ENCODE assay signal across 8 mouse cellular contexts in genomic region chr1:59574262-59575187, GRCm38 (mm10). TPM values are rescaled to one million over a fixed set of nuclear protein-coding genes. Genes with fewer than 3 reads are reported as not detected.
DNase-seq lines count a peak whose midpoint lies in the region; ATAC-seq and TF ChIP-seq lines count a peak whose summit lies in the region.
"Had no signal": no experiment of that assay in that cellular context is flagged by ENCODE, and none has a peak within 500 bp of the region (broad histone marks: within the 10 kb centered on the region; RNA-seq: fewer than 3 reads in every experiment).

No protein-coding gene starts in this region.

- H3K4me2 ChIP-seq in forebrain, embryonic 14.5 days (ENCODE audit: low read length): peak overlapping the region; percentile 47

- intact Hi-C loops in left cerebral cortex, adult 2 months (cut with DNase I): no loop called here

- H3K4me1 ChIP-seq in forebrain, embryonic 14.5 days (ENCODE audit: control insufficient read depth, insufficient read depth, low read length): peaks cover 6% of the 10 kb centered on the region

- peak; percentile 9 for DNase-seq in left cerebral cortex, adult 11 months (ENCODE audit: low spot score)
- DNase-seq in left cerebral cortex, adult 8-10 months (ENCODE audit: low spot score in 2 of 2): no peak
- DNase-seq in forebrain, embryonic 14.5 days (ENCODE audit: low spot score): peak; percentile 90
- peak; percentile 32 to 39 for DNase-seq in left cerebral cortex, adult 2 months (ENCODE audit: extremely low spot score in 1 of 2, low spot score in 2 of 2)
- DNase-seq in right cerebral cortex, adult 2 months (ENCODE audit: low spot score in 2 of 2): peak; percentile 56 to 57
- no peak for DNase-seq in ovary, postnatal 36 days (ENCODE audit: low spot score)
- no peak for DNase-seq in heart, postnatal 4 days

- no peak for TF ChIP-seq CTCF in left cerebral cortex, adult 2 months (IDR thresholded peaks at IDR 0.05)

- peak overlapping the region; percentile 78 for H3K27ac ChIP-seq in forebrain, embryonic 14.5 days (ENCODE audit: low read depth, low read length)
- no peak overlapping the region for H3K27ac ChIP-seq in left cerebral cortex, adult 2 months
- H3K27ac ChIP-seq: liver, embryonic 14.5 days had no signal

- ATAC-seq in forebrain, embryonic 14.5 days: peak; percentile 94

- no peaks in the 10 kb centered on the region for H3K9me3 ChIP-seq in forebrain, embryonic 14.5 days (replicated peaks; ENCODE audit: control insufficient read depth, low read length)

- H3K9ac ChIP-seq in forebrain, embryonic 14.5 days (ENCODE audit: low read length): peak overlapping the region; percentile 52; the same call in 1 of the 2 replicates
- H3K9ac ChIP-seq: liver, embryonic 14.5 days had no signal

- WGBS in forebrain, embryonic 14.5 days: 6% methylated on average over 21 of the region's 21 CpGs

- H3K36me3 ChIP-seq in forebrain, embryonic 14.5 days (ENCODE audit: control insufficient read depth, insufficient read depth, low read length): no peaks in the 10 kb centered on the region

- H3K27me3 ChIP-seq in forebrain, embryonic 14.5 days (replicated peaks; ENCODE audit: control insufficient read depth, insufficient read depth, low read length): no peaks in the 10 kb centered on the region

- peak overlapping the region; percentile 9 for H3K4me3 ChIP-seq in forebrain, embryonic 14.5 days (ENCODE audit: low read depth, low read length)
- H3K4me3 ChIP-seq in left cerebral cortex, adult 2 months: peak overlapping the region; percentile 38

RNA-seq across cellular contexts. Expression of gene Gm973, which starts 58.5 kb away (rescaled TPM):
- total RNA-seq in left cerebral cortex, adult 8-10 months (2022): 10 to 100 TPM; 12.9 to 22.4 (median 17.3) TPM
- 5.5 and 6.2 TPM in 2 replicates for polyA plus RNA-seq in forebrain, embryonic 14.5 days (2014; fragmentation: Nextera tagmentation; extraction: Ambion mirVana)
- 10 to 100 TPM in 1 of 2 experiments, 1 to 10 TPM in 1; 9.1 to 14.9 TPM for total RNA-seq in left cerebral cortex, adult 2 months (2021)
- total RNA-seq in heart, postnatal 4 days (2021): not detected

Comparison
In these comparisons a context has a peak if more than half of its experiments do, and no peak if none do; other contexts are left out.
1. DNase-seq: peak in left cerebral cortex, adult 11 months (single experiment), forebrain, embryonic 14.5 days (single experiment), left cerebral cortex, adult 2 months (2 of 2) and right cerebral cortex, adult 2 months (2 of 2); none in left cerebral cortex, adult 8-10 months (0 of 2), ovary, postnatal 36 days (single experiment) and heart, postnatal 4 days (single experiment).
2. RNA of gene Gm973, which starts 58.5 kb away (total RNA-seq): 12.9 to 22.4 TPM in left cerebral cortex, adult 8-10 months and 9.1 to 14.9 TPM in left cerebral cortex, adult 2 months; not detected in heart, postnatal 4 days; every median in the first group is over 4 times any median in the second.